Mouse (Mus musculus) lung, postnatal 36 days (tissue): ENCODE results near the gene Akip1.

Experiments
- DNase-seq: peaks from one replicate; pipeline ENCODE4 v3.0.0; 2022; ENCODE audit warnings: mixed read lengths

Akip1 gene

GRCm38 (mm10) chr7:109708961-109709382 is 5.5 kb downstream of the Akip1 start:
- DNase-seq: peak; percentile 79

GRCm38 (mm10) chr7:109710069-109710468 is 6.6 kb downstream of the Akip1 start:
- DNase-seq: no peak

- no peak for DNase-seq
Measured at GRCm38 (mm10) chr7:109712198-109712597, 8.7 kb downstream of the Akip1 start.

GRCm38 (mm10) chr7:109713434-109713982 is 10.0 kb downstream of the Akip1 start:
- DNase-seq: no peak

- DNase-seq: peak; percentile 77
Measured at GRCm38 (mm10) chr7:109719286-109719685, 15.8 kb downstream of the Akip1 start.

- peak; percentile 30 for DNase-seq
Measured at GRCm38 (mm10) chr7:109722618-109723017, 19.1 kb downstream of the Akip1 start.

- DNase-seq: no peak
Measured at GRCm38 (mm10) chr7:109723114-109723513, 19.6 kb downstream of the Akip1 start.

GRCm38 (mm10) chr7:109723697-109724096 is 20.2 kb downstream of the Akip1 start, which contains the start of gene BC051019:
Gene BC051019 (minus strand): TSS chr7:109723850.
- peak; percentile 43 for DNase-seq

- DNase-seq: no peak
Measured at GRCm38 (mm10) chr7:109731626-109732025, 28.1 kb downstream of the Akip1 start, which contains the start of gene Ascl3. Gene Ascl3 (minus strand): TSS chr7:109731726.

- no peak for DNase-seq
Measured at GRCm38 (mm10) chr7:109734806-109735205, 31.3 kb downstream of the Akip1 start.

GRCm38 (mm10) chr7:109739822-109740370 is 36.4 kb downstream of the Akip1 start:
- peak; percentile 52 for DNase-seq

- DNase-seq: no peak
Measured at GRCm38 (mm10) chr7:109741060-109741459, 37.6 kb downstream of the Akip1 start.

- no peak for DNase-seq
Measured at GRCm38 (mm10) chr7:109741703-109742102, 38.2 kb downstream of the Akip1 start.

- no peak for DNase-seq
Measured at GRCm38 (mm10) chr7:109747747-109748146, 44.3 kb downstream of the Akip1 start.

- no peak for DNase-seq
Measured at GRCm38 (mm10) chr7:109751427-109752007, 48.0 kb downstream of the Akip1 start.

- DNase-seq: peak; percentile 85
Measured at GRCm38 (mm10) chr7:109752008-109752925, 48.8 kb downstream of the Akip1 start, which contains the start of gene Tmem9b. Gene Tmem9b (minus strand): TSS chr7:109752875.

- DNase-seq: no peak
Measured at GRCm38 (mm10) chr7:109754034-109754433, 50.5 kb downstream of the Akip1 start.

- DNase-seq: no peak
Measured at GRCm38 (mm10) chr7:109756291-109756690, 52.8 kb downstream of the Akip1 start.
